20 mouse cellular contexts compared by ENCODE assay signal in the genomic region with DNA sequence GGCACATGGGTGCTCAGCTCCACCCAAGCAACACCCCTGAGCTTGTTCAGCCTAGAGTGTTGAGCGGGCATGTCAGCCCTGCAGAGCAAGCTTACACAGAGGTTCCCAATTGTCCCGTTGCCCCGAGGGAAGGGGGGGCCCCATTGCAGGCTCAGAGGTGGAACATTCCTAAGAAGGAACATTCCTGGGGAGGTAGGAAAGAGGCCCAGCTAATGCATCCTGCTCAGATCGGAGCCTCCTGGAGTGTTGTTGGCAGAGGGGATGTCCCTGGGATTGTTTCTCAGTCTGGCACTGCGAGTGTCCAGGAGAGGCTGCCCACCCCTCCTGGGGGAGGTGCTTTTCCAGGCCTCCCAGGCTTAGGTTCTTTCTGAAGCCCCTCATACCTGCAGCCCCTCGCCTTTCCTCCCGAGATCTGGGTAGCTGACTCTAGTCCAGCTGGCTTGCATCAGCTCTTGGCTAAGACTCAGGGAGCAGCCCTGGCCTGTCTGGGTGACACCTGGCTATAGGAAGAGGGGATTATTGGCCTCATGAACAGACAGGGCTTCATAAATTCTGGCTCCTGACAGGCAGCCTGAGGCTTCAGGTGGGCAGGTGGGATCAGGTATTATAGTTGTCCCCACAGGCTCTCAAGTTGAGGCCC. TPM values are rescaled to one million over a fixed set of nuclear protein-coding genes. Genes with fewer than 3 reads are reported as not detected.
A peak's percentile ranks its signal among the peaks of the same experiment; 100 is the strongest.
DNase-seq lines count a peak whose midpoint lies in the region; ATAC-seq lines count a peak whose summit lies in the region.
"Had no signal": no experiment of that assay in that cellular context is flagged by ENCODE, and none has a peak within 500 bp of the region (broad histone marks: within the 10 kb centered on the region; RNA-seq: fewer than 3 reads in every experiment).

No protein-coding gene starts in this region.

- H3K27ac ChIP-seq in heart, embryonic 11.5 days (ENCODE audit: low read depth, low read length) = no peak overlapping the region
- H3K27ac ChIP-seq in limb, embryonic 13.5 days = peak overlapping the region; percentile 69
- H3K27ac ChIP-seq: forebrain, embryonic 15.5 days; intestine, embryonic 15.5 days; lung, embryonic 15.5 days; midbrain, embryonic 13.5 days; stomach, embryonic 15.5 days had no signal

- H3K4me1 ChIP-seq in heart, embryonic 11.5 days (ENCODE audit: control insufficient read depth, insufficient read depth, low read length) = peaks cover 14% of the 10 kb centered on the region
- peaks cover 48% of the 10 kb centered on the region for H3K4me1 ChIP-seq in limb, embryonic 13.5 days
- H3K4me1 ChIP-seq: midbrain, embryonic 13.5 days had no signal

- no peak for ATAC-seq in heart, embryonic 11.5 days (replicated peaks; ENCODE audit: insufficient number of reproducible peaks, low FRiP score, low TSS enrichment)
- ATAC-seq in limb, embryonic 13.5 days (ENCODE audit: low FRiP score, low read depth) = peak; percentile 37; the same call in 1 of the 2 replicates
- ATAC-seq: activated CD4-positive, CD25-positive, alpha-beta regulatory T cell, adult 4 months; forebrain, embryonic 15.5 days; intestine, embryonic 15.5 days; midbrain, embryonic 13.5 days had no signal

- DNase-seq in heart, adult 11 months = peak; percentile 90
- DNase-seq in cerebellum, adult 11 months = peak; percentile 37
- peak; percentile 69 to 70 for DNase-seq in cerebellum, postnatal 25 days
- no peak for DNase-seq in thymus, postnatal 0 days (ENCODE audit: low spot score)
- DNase-seq in embryo, embryonic 10.5 days (ENCODE audit: low spot score) = no peak
- DNase-seq in liver = no peak
- DNase-seq: adrenal gland, postnatal 36 days; kidney, postnatal 36 days; right cerebral cortex, adult 18-20 months; thymus, postnatal 36 days had no signal

- H3K4me3 ChIP-seq in heart, embryonic 11.5 days (ENCODE audit: low read depth, low read length) = no peak overlapping the region
- no peak overlapping the region for H3K4me3 ChIP-seq in limb, embryonic 13.5 days
- H3K4me3 ChIP-seq: forebrain, embryonic 15.5 days; intestine, embryonic 15.5 days; lung, embryonic 15.5 days; midbrain, embryonic 13.5 days; myocyte; stomach, embryonic 15.5 days had no signal

- H3K27me3 ChIP-seq in heart, embryonic 11.5 days (ENCODE audit: control insufficient read depth, insufficient read depth, low read length) = no peaks in the 10 kb centered on the region
- H3K27me3 ChIP-seq in limb, embryonic 13.5 days = no peaks in the 10 kb centered on the region
- H3K27me3 ChIP-seq: forebrain, embryonic 15.5 days; intestine, embryonic 15.5 days; lung, embryonic 15.5 days; midbrain, embryonic 13.5 days; stomach, embryonic 15.5 days had no signal

- no peak overlapping the region for H3K9ac ChIP-seq in heart, embryonic 11.5 days (ENCODE audit: low read depth, low read length)
- H3K9ac ChIP-seq in limb, embryonic 13.5 days = no peak overlapping the region
- H3K9ac ChIP-seq: forebrain, embryonic 15.5 days; intestine, embryonic 15.5 days; lung, embryonic 15.5 days; midbrain, embryonic 13.5 days; stomach, embryonic 15.5 days had no signal

- WGBS in heart, embryonic 11.5 days (ENCODE audit: insufficient replicate concordance) = 54% methylated on average over 7 of the region's 7 CpGs
- WGBS in limb, embryonic 13.5 days = 42% methylated on average over 7 of the region's 7 CpGs

- no peak overlapping the region for H3K4me2 ChIP-seq in heart, embryonic 11.5 days
- H3K4me2 ChIP-seq in limb, embryonic 13.5 days (replicated peaks) = 0 out of 2 replicates have a peak overlapping the region, but pooled peaks have one; percentile 4
- H3K4me2 ChIP-seq: forebrain, embryonic 15.5 days; intestine, embryonic 15.5 days; liver, embryonic 11.5 days; lung, embryonic 15.5 days; midbrain, embryonic 13.5 days; stomach, embryonic 15.5 days had no signal

- H3K9me3 ChIP-seq in heart, embryonic 11.5 days (replicated peaks; ENCODE audit: control insufficient read depth, low read length) = no peaks in the 10 kb centered on the region
- H3K9me3 ChIP-seq in limb, embryonic 13.5 days = no peaks in the 10 kb centered on the region
- H3K9me3 ChIP-seq: forebrain, embryonic 15.5 days; intestine, embryonic 15.5 days; lung, embryonic 15.5 days; midbrain, embryonic 13.5 days; stomach, embryonic 15.5 days had no signal

- no peaks in the 10 kb centered on the region for H3K36me3 ChIP-seq in heart, embryonic 11.5 days (ENCODE audit: control insufficient read depth, insufficient read depth, low read length)
- H3K36me3 ChIP-seq in limb, embryonic 13.5 days = 0 out of 2 replicates have a peak, but pooled peaks cover 6% of the 10 kb centered on the region
- H3K36me3 ChIP-seq: forebrain, embryonic 15.5 days; intestine, embryonic 15.5 days; lung, embryonic 15.5 days; midbrain, embryonic 13.5 days; stomach, embryonic 15.5 days had no signal

RNA-seq across cellular contexts. Expression of gene Megf6, which starts 47.3 kb away (rescaled TPM):
- 8.6 and 8.8 TPM in 2 replicates for polyA plus RNA-seq in heart, embryonic 11.5 days (2014; fragmentation: Nextera tagmentation; extraction: Ambion mirVana)
- polyA plus RNA-seq in limb, embryonic 13.5 days (2015; fragmentation: Nextera tagmentation; extraction: Ambion mirVana) = 61.7 and 70.0 TPM in 2 replicates
- polyA plus RNA-seq in thymus, postnatal 0 days (2015; fragmentation: Nextera tagmentation; extraction: Ambion mirVana) = 14.8 and 17.0 TPM in 2 replicates
- polyA plus RNA-seq: activated CD4-positive, CD25-positive, alpha-beta regulatory T cell, adult 4 months; myocyte had no signal

RNA-seq across cellular contexts. Expression of gene Tprgl, which starts 57.4 kb away (rescaled TPM):
- 125 and 135 TPM in 2 replicates for polyA plus RNA-seq in heart, embryonic 11.5 days (2014; fragmentation: Nextera tagmentation; extraction: Ambion mirVana)
- 117 and 118 TPM in 2 replicates for polyA plus RNA-seq in limb, embryonic 13.5 days (2015; fragmentation: Nextera tagmentation; extraction: Ambion mirVana)
- 171 and 177 TPM in 2 replicates for polyA plus RNA-seq in thymus, postnatal 0 days (2015; fragmentation: Nextera tagmentation; extraction: Ambion mirVana)

Comparison
In these comparisons a context has a peak if more than half of its experiments do, and no peak if none do; other contexts are left out.
1. DNase-seq: peak in heart, adult 11 months (single experiment), cerebellum, adult 11 months (single experiment) and cerebellum, postnatal 25 days (2 of 2); none in thymus, postnatal 0 days (single experiment), embryo, embryonic 10.5 days (single experiment) and liver (single experiment).